Mouse (Mus musculus) spleen, postnatal 36 days (tissue): ENCODE data around the gene Itga5.

Source experiments
- DNase-seq, 2 experiments: peaks; one replicate each; pipeline ENCODE4 v3.0.0; 2022; ENCODE audit warnings: low spot score in 2 of 2, mixed read lengths in 1 of 2

Gene Itga5

GRCm38 (mm10) chr15:103365471-103366375 lies 840 bp downstream of the Itga5 start:
- peak in 1 of 2 experiments; percentile 32 for DNase-seq

- no peak for DNase-seq
These were observed 1.8 kb downstream of the Itga5 start for GRCm38 (mm10) chr15:103364761-103365160.

- DNase-seq: no peak
These were observed 2.8 kb downstream of the Itga5 start for GRCm38 (mm10) chr15:103363809-103364208.

- no peak for DNase-seq
These were observed 3.6 kb downstream of the Itga5 start for GRCm38 (mm10) chr15:103362950-103363349.

GRCm38 (mm10) chr15:103362333-103362732 lies 4.2 kb downstream of the Itga5 start:
- DNase-seq: peak in 1 of 2 experiments; percentile 16

GRCm38 (mm10) chr15:103361269-103361668 lies 5.3 kb downstream of the Itga5 start:
- peak in 1 of 2 experiments; percentile 34 for DNase-seq

- no peak for DNase-seq
These were observed 6.5 kb downstream of the Itga5 start for GRCm38 (mm10) chr15:103359869-103360602.

- no peak for DNase-seq
These were observed 7.4 kb downstream of the Itga5 start for GRCm38 (mm10) chr15:103359122-103359510.

GRCm38 (mm10) chr15:103358278-103359121 lies 8.1 kb downstream of the Itga5 start:
- no peak for DNase-seq

- no peak for DNase-seq
These were observed 8.7 kb downstream of the Itga5 start for GRCm38 (mm10) chr15:103357817-103358216.

- DNase-seq: no peak
These were observed 10.4 kb downstream of the Itga5 start for GRCm38 (mm10) chr15:103356130-103356529.

GRCm38 (mm10) chr15:103355420-103355819 lies 11.1 kb downstream of the Itga5 start:
- DNase-seq: no peak

- no peak for DNase-seq
These were observed 11.9 kb downstream of the Itga5 start for GRCm38 (mm10) chr15:103354690-103355089.

- DNase-seq: no peak
These were observed 12.9 kb downstream of the Itga5 start for GRCm38 (mm10) chr15:103353511-103354256.

GRCm38 (mm10) chr15:103352856-103353255 lies 13.7 kb downstream of the Itga5 start:
- DNase-seq: peak; percentile 32 to 36

GRCm38 (mm10) chr15:103347275-103347684 lies 19.3 kb downstream of the Itga5 start:
- peak; percentile 64 to 72 for DNase-seq

- DNase-seq: no peak
These were observed 20.8 kb downstream of the Itga5 start for GRCm38 (mm10) chr15:103345789-103346188.

GRCm38 (mm10) chr15:103343556-103343955 lies 23.0 kb downstream of the Itga5 start:
- DNase-seq: no peak

- DNase-seq: no peak
These were observed 23.6 kb downstream of the Itga5 start for GRCm38 (mm10) chr15:103343008-103343407.

GRCm38 (mm10) chr15:103342415-103342814 lies 24.1 kb downstream of the Itga5 start:
- DNase-seq: peak; percentile 68 to 76

- DNase-seq: no peak
These were observed 25.0 kb downstream of the Itga5 start for GRCm38 (mm10) chr15:103341547-103341946.
